Mouse (Mus musculus) heart, postnatal 0 days (tissue): ENCODE results near the gene Plb1. TPM values are rescaled to one million over a fixed set of nuclear protein-coding genes. Genes with fewer than 3 reads are reported as not detected.

Source experiments
- ATAC-seq: fragments of 200-750 bp; cut with Nextera tagmentation; 2 replicates; pipeline ENCODE4 v1.8.0; 2017; ENCODE audit warnings: low read depth, moderate number of reproducible peaks, moderate library complexity; ENCODE audit not compliant: insufficient read depth
- DNase-seq: peaks from one replicate; pipeline ENCODE4 v3.0.0-alpha.2; 2016; ENCODE audit warnings: low spot score
- H3K27ac ChIP-seq: fragments of 300-500 bp; sonication (generic); 2 replicates; pipeline ENCODE4 v1.5.1; 2014; ENCODE audit warnings: low read depth, mild to moderate bottlenecking
- H3K27me3 ChIP-seq: fragments of 300-500 bp; sonication (generic); 2 replicates; pipeline ENCODE4 v1.6.1; 2014; ENCODE audit warnings: low read length, mixed read lengths; ENCODE audit not compliant: control insufficient read depth, insufficient read depth
- H3K36me3 ChIP-seq: fragments of 300-500 bp; sonication (generic); replicated peaks from 2 replicates; pipeline ENCODE4 v1.6.1; 2014; ENCODE audit warnings: low read length, mixed read lengths; ENCODE audit not compliant: control insufficient read depth, insufficient read depth
- H3K4me1 ChIP-seq: fragments of 300-500 bp; sonication (generic); 2 replicates; pipeline ENCODE4 v1.6.1; 2014; ENCODE audit warnings: antibody characterized with exemption; ENCODE audit not compliant: control insufficient read depth, insufficient read depth
- H3K4me2 ChIP-seq: fragments of 300-500 bp; sonication (generic); 2 replicates; pipeline ENCODE4 v1.6.1; 2014; ENCODE audit warnings: low read depth, mild to moderate bottlenecking, low read length, moderate library complexity
- H3K4me3 ChIP-seq: fragments of 300-500 bp; sonication (generic); 2 replicates; pipeline ENCODE4 v1.5.1; 2014; ENCODE audit warnings: low read depth, low read length
- H3K9ac ChIP-seq: fragments of 300-500 bp; sonication (generic); replicated peaks from 2 replicates; pipeline ENCODE4 v1.6.1; 2014; ENCODE audit warnings: low read depth, low read length, mixed read lengths
- H3K9me3 ChIP-seq: fragments of 300-500 bp; sonication (generic); replicated peaks from 2 replicates; pipeline ENCODE4 v1.6.1; 2016; ENCODE audit warnings: low read length; ENCODE audit not compliant: control insufficient read depth
- CTCF ChIP-seq: IDR thresholded peaks from 2 replicates; pipeline ENCODE4 v1.5.1; 2016; ENCODE audit warnings: antibody characterized with exemption, control low read depth, low read depth
- EP300 ChIP-seq: IDR thresholded peaks from 2 replicates; pipeline ENCODE4 v1.6.1; 2016; ENCODE audit warnings: antibody characterized with exemption, low read depth
- WGBS: fragments of 180-500 bp; shearing (Covaris S2); extraction: QIAGEN DNeasy Blood & Tissue Kit; methylation state at CpG from one replicate; pipeline ENCODE4 v1.1.7; 2014; 5-methylcytosine and 5-hydroxymethylcytosine counted together
- polyA plus RNA-seq: library from polyadenylated mRNA; unstranded; fragments of >200 nt; fragmentation: Nextera tagmentation; extraction: Ambion mirVana; gene quantifications from 2 replicates; pipeline ENCODE4 v1.2.1, GENCODE M21; 2015
- total RNA-seq: library from RNA; depleted of rRNA; stranded (reverse); fragments of >200 nt; gene quantifications from 2 replicates; pipeline ENCODE4 v1.2.3, GENCODE M21; 2014; ENCODE audit warnings: low replicate concordance

The Plb1 gene
- total and polyA plus RNA-seq, 2 experiments from 2014 or later, result 1.4 to 2.8 TPM

DNA sequence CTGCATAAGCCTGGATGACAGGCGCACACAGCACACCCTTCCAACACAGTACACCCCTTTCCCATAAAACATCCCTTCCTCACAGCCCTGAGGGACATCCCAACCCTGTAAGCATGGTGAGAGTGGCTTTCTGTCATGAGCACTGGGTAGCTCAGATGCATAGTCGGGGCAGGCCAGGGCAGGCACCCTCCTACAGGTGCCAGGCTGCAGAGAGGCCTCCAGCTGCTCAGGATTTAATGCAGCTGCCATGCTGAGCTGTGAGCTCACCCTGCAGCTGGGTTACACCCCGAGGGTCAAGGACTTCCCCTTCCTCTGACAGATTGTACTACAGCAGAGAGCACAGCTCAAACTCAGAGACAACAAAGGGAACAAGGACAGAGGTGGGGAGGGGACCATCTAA is 146.0 kb downstream of the Plb1 start:
- Histone ChIP-seq H3K9me3 (no peaks in the 10 kb centered on the region), H3K27ac (no peak overlapping the region), H3K4me2 (no peak overlapping the region), H3K4me1 (no peaks in the 10 kb centered on the region), H3K9ac (no peak overlapping the region), H3K36me3 (no peaks in the 10 kb centered on the region), H3K27me3 (no peaks in the 10 kb centered on the region), H3K4me3 (no peak overlapping the region)
- ATAC-seq (no peak), DNase-seq (no peak)
- TF ChIP-seq CTCF, result no peak
- TF ChIP-seq EP300, result no peak
- 39% methylated on average over 3 of the region's 3 CpGs for WGBS

DNA sequence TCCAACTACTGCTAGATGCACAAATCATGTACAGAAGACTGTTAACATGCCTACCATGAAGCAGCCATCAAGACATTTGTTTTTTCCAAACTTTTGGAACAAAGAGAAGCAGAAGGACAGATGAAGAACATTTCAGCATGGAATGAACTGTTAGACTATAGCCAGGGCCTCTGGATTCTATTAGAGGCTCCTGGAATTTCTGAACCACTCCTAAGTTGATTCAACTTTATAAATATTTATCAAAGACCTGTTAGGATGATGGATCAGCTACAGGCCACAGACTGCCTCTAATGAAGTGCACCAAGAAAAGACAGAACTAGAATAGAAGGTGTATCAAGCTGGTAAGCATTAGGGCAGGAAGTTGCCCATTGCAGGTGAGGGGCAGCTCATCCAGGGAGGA is 156.1 kb downstream of the Plb1 start:
- no peaks in the 10 kb centered on the region for H3K36me3 ChIP-seq
- H3K4me3 ChIP-seq, result no peak overlapping the region
- no peaks in the 10 kb centered on the region for H3K27me3 ChIP-seq
- H3K27ac ChIP-seq, result no peak overlapping the region
- ATAC-seq (no peak), DNase-seq (no peak)
- no peak overlapping the region for H3K4me2 ChIP-seq
- TF ChIP-seq CTCF (no peak), EP300 (no peak)
- no peak overlapping the region for H3K9ac ChIP-seq
- H3K4me1 ChIP-seq, result peaks cover 4% of the 10 kb centered on the region; the same call in 1 of the 2 replicates
- H3K9me3 ChIP-seq, result no peaks in the 10 kb centered on the region

DNA sequence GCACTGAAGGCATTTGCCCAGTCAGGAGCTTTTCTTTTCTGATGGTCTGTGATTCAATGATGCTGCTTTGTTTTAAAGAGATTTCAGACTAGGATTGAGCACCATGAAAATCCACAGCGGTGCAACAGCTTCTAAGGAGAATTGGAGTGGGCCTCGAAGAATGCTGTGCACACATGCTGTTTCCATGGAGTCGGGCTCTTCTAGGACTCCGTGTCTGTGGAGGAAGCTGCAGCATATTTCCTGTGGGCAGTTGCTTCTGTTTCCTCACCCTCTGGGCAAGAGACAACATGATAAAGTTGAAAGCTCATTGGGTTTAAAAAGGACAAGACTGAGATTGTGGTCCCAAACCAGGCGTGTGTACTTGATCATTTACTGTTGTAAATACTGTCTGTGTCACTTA is 157.8 kb downstream of the Plb1 start:
- ATAC-seq, result no peak
- H3K9ac ChIP-seq, result no peak overlapping the region
- 67% methylated on average over 5 of the region's 5 CpGs for WGBS
- no peaks in the 10 kb centered on the region for H3K36me3 ChIP-seq
- H3K27me3 ChIP-seq, result no peaks in the 10 kb centered on the region
- TF ChIP-seq CTCF, result no peak
- TF ChIP-seq EP300, result no peak
- H3K4me1 ChIP-seq, result peaks cover 14% of the 10 kb centered on the region
- no peak overlapping the region for H3K4me2 ChIP-seq
- no peak overlapping the region for H3K27ac ChIP-seq
- no peaks in the 10 kb centered on the region for H3K9me3 ChIP-seq
- DNase-seq, result no peak
- no peak overlapping the region for H3K4me3 ChIP-seq

DNA sequence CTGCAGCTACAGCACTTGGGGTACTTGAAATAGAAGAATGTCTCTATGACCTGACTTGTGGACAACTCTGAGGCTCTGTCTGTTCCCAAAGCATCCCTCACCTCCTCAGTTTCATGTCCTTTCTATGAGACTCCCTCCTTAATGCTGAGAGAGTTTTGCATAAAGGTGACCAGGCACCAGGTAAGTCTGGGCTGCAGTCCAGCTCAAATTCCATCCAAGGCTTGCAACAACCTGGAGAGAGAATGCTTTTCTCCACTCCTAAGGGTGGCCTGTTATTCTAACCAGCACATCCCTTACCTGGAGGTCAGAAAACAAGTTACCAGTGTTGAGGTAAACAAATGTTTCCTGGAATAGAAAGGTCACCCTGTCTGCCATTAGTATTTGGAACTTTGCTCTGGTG is 159.8 kb downstream of the Plb1 start:
- H3K4me2 ChIP-seq, result no peak overlapping the region
- H3K4me1 ChIP-seq, result peaks cover 15% of the 10 kb centered on the region
- no peak for ATAC-seq
- H3K9me3 ChIP-seq, result no peaks in the 10 kb centered on the region
- no peak for DNase-seq
- H3K27ac ChIP-seq, result no peak overlapping the region
- H3K4me3 ChIP-seq, result no peak overlapping the region
- no peak overlapping the region for H3K9ac ChIP-seq
- no peaks in the 10 kb centered on the region for H3K27me3 ChIP-seq
- no peaks in the 10 kb centered on the region for H3K36me3 ChIP-seq
- no peak for TF ChIP-seq EP300
- no peak for TF ChIP-seq CTCF

DNA sequence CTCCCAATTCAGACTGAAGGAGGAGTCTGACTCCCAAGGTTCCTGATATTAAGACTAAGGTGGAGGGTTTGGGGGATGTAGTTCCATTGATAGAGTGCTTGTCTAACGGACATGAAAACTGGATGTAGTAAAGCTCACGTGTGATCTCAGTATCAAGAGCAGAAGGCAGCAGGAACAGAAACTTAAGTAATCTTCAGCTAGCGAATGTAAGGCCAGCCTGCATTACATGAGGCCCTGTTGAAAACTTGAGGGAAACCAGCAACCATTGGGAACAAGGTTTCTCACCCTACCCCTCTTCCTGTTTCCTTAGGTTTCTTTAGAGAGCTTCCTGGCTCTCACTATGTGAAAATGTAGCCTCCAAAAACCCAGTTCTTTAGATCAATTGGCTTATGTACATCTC is 162.1 kb downstream of the Plb1 start:
- no peaks in the 10 kb centered on the region for H3K9me3 ChIP-seq
- no peaks in the 10 kb centered on the region for H3K36me3 ChIP-seq
- H3K4me1 ChIP-seq, result peaks cover 24% of the 10 kb centered on the region
- no peak overlapping the region for H3K9ac ChIP-seq
- ATAC-seq (no peak), DNase-seq (no peak)
- 46% methylated on average over 3 of the region's 3 CpGs for WGBS
- H3K27me3 ChIP-seq, result no peaks in the 10 kb centered on the region
- TF ChIP-seq CTCF (no peak), EP300 (no peak)
- no peak overlapping the region for H3K27ac ChIP-seq
- no peak overlapping the region for H3K4me3 ChIP-seq
- H3K4me2 ChIP-seq, result no peak overlapping the region

DNA sequence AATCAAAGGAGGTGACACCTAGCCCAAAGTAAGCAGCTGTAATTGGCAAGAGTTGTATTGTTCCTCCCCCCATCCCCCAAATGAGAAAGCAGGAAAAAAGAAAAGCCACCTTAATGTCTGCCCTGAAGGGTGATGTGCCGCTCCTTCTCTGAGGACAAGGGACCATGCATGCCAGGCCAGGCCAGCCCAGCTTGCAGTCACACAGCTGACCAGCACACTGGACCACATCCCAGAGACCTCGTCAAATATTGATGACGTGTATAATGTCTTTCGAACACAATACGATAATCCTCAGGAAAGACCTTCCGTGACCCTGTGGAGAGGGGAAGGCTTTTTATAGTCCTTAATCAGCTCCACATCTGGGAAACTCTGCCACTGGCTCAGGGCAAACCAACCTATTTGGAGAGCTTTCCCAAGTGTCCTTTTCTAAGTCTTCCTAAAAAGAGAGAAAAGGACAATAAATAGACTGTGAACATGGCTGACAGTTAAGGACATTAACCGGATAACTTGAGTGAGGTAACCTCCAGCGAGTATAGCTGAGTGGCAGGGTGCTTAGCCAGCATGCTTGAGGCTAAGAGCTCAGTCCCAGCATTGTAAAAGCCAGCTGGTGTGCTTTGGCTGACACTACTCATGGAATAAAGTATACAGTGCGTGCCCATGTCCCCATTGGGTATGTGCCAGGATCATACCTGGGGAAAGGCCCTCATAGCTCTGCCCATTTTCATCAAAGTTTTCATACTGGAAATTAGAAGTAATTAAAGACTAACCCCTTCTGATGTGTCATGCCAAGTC is 162.8 kb downstream of the Plb1 start:
- DNase-seq (no peak), ATAC-seq (0 out of 2 replicates have a peak, but pooled peaks have one; percentile 18)
- Histone ChIP-seq H3K4me2 (no peak overlapping the region), H3K9ac (no peak overlapping the region), H3K27me3 (no peaks in the 10 kb centered on the region), H3K4me1 (peaks cover 24% of the 10 kb centered on the region), H3K27ac (no peak overlapping the region; the same call in 1 of the 2 replicates), H3K4me3 (no peak overlapping the region), H3K9me3 (no peaks in the 10 kb centered on the region), H3K36me3 (no peaks in the 10 kb centered on the region)
- WGBS, result 37% methylated on average over 9 of the region's 9 CpGs
- TF ChIP-seq CTCF (no peak), EP300 (no peak)
